Mouse (Mus musculus) adrenal gland, postnatal 14 days (tissue): ENCODE measurements around the gene Lyrm1. TPM values are rescaled to one million over a fixed set of nuclear protein-coding genes. Genes with fewer than 3 reads are reported as not detected.

Experiments
- DNase-seq: peaks from one replicate; pipeline ENCODE4 v3.0.0; 2021; ENCODE audit warnings: mixed read lengths
- total RNA-seq: library from RNA; stranded (reverse); gene quantifications from 2 replicates; pipeline ENCODE4 v1.2.3, GENCODE M21; 2021

Lyrm1 gene
- total RNA-seq, 1 experiment from 2014 or later: 11.9 TPM

DNA sequence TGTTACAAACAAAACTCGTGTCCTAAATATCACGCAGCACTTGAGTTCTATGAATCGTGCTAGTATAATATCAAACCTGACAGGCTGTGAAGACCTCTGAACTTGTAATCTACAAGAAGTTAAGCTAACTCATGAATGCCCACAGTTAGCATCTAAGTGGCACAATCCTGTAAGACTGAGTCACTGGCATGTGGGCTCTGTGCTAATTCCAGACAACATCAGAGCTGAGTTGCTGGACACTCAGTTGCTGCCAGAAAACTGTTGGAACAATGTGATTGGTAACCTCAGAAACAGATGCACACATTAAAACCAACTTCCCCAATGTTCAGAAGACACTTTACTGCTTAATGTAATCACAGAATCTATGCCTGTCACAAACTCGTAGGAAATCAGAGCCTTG lies 7.8 kb upstream of the Lyrm1 start:
- DNase-seq: no peak

GRCm38 (mm10) chr7:119892198-119892597 lies 3.5 kb upstream of the Lyrm1 start:
- no peak for DNase-seq

- DNase-seq: no peak
Measured at GRCm38 (mm10) chr7:119892742-119893141, 2.9 kb upstream of the Lyrm1 start.

DNA sequence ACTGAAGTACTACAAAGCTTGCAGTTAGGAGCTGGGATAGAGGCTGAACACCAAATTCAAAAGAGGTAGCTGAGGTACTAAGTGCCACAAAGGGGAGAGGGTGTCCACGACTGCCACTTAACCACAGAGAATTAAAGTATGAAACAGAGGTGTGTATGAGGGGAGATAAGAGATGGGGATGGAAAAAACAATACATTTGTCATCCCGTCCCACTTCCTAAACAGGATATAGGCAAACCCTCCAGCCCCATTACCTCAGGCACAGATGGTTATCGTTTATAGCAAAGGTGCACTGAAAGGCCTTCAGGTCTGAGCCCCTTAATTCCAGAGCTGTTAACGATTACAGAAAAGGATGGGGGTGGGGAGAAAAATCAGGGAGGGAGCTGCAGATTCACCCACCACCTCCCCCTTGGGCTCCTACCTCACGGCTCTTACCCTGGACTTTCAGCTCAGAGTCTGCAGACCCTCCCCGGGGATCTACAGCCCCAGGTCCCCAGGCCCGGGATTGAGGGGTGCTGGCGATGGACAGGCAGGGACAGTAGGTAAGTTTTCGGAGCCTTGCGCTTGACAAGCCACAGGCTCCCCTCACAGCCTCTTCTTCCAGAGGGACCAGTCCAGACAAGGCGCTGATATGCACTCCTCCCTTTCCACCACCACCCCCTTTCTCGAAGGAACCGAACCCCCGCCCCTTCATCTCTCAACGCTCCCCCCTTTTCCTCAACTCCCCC lies 680 bp upstream of the Lyrm1 start:
- no peak for DNase-seq

DNA sequence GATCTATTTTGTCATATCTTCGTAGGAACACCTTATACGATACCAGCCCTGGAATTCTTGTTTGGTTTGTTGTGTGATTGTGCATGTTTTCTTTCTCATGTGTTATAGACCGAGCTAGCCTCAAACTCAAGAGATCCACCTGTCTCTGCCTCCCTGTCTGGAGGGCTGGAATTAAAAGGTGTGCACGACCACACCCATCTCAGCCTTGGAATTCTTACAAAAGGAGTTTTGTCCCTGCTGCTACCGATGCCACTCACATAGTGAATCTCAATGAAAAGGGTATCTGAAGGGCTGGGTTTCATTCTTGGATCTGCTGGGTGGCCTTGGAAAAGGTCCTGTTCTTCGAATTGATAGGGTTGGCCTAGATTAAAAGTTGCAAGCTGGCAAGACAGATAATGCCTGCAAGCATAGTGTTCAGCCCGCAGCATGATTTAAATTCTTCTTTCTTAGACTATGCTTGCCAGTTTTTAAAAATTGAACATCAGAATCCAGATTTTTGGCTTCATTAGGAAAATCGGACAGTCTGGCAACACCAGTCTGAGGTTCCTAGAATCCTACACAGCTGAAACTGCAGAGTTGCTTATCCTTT lies 2.0 kb downstream of the Lyrm1 start:
- no peak for DNase-seq

DNA sequence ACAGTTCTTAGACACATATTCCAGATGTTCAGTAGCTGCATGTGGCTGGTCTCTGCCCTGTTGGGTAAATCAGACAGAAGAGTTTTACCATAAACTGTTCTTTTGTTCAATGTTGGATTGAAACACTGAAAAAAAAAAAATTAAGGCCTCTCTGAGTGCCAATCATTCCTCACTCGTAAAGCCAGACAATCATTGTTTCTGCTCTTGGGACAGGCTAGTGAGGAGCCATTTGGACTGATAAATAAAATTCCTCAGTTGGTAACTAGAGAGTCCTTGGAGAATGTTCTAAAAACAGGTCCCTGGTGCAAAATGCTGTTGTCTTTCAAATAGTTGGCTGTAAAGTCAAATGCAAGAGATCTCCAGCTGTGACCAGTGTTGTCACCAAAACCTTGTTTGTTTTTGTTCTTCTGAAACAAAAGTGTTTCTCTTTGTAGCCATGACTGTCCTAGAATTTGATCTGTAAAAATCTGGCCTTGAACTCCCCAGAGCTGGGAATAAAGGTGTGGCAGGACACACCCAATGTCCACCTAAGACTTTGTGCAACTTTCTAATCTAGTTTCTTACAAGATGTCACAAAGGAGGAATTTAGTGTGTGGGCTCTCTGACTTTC lies 2.7 kb downstream of the Lyrm1 start:
- no peak for DNase-seq

GRCm38 (mm10) chr7:119899386-119900057 lies 3.9 kb downstream of the Lyrm1 start:
- no peak for DNase-seq

- no peak for DNase-seq
Measured at GRCm38 (mm10) chr7:119906523-119907215, 11.0 kb downstream of the Lyrm1 start.

GRCm38 (mm10) chr7:119911727-119912126 lies 16.1 kb downstream of the Lyrm1 start:
- DNase-seq: no peak

DNA sequence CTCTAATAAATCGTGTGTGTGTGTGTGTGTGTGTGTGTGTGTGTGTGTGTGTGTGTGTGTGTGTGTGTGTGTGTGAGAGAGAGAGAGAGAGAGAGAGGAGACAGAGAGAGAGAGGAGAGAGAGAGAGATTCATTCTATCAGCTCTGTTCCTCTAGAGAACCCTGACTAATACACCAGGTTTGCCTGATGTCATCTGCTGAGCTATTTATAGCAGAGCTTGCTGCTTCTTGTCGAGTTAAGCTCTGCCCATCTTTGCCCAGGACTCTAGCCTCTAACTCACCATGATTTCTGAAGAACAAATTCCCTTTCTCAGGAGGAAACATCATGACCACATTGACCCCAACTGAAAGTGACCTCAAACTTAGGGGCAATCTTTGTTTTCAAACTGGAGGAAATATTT lies 24.8 kb downstream of the Lyrm1 start:
- DNase-seq: no peak

DNA sequence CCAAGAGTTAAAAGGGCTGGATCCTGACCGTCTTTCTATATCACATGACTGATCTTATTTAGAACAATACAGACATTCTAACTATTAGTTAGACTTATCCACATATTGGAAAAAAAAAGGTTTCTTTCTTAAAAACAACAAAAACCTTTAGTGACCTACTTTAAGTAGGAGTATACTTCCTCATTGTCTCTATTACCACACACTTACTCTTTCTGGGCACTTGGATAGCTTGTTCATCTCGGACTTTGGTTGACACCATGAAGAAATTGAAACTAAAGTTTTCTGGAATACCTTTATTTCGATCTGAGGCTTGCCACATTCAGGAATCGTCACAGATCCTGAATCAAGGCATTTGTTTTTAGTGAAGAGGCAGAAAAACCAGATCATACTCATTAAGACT lies 25.4 kb downstream of the Lyrm1 start:
- DNase-seq: no peak

- DNase-seq: peak; percentile 10
Measured at GRCm38 (mm10) chr7:119928783-119929440, 33.3 kb downstream of the Lyrm1 start.

GRCm38 (mm10) chr7:119936321-119936720 lies 40.7 kb downstream of the Lyrm1 start:
- no peak for DNase-seq

DNA sequence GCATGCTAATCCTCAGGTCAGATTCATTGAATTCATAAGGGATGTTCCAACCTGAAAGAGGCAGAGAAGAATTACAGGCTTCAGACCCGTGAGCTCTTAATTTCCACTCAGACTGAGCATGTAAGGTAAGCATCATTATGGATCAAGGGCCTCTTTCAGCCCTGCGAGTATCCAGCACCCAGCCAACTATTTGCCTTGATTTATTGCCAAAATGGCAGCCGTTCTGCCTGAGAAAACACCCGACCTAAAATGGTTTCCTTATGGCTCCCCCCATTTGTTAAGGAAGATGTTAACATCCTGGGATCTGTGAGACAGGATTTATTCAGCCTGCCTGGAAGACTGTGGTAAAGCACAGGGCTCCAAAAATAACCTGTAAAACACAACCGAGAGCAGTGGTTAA lies 41.4 kb downstream of the Lyrm1 start:
- DNase-seq: no peak

DNA sequence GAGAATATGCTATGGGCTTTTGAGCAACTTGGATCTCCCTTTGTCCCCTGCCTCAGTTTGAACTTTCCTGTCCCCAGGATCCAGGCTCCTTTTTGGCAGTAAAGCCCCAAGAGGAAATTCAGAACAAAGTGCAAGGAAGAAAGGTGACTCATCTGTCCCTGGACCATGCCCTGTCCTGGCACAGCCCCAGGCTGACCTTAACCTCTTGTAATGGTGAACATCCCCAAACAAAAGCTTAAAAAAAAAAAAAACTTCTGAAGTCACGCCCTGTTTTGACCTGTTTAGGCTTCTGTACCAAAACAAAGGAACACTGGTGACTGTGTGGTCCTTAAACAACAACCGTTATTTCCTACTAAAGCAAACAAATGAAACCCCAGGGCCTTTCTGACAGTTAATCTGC lies 45.9 kb downstream of the Lyrm1 start:
- peak; percentile 71 for DNase-seq

DNA sequence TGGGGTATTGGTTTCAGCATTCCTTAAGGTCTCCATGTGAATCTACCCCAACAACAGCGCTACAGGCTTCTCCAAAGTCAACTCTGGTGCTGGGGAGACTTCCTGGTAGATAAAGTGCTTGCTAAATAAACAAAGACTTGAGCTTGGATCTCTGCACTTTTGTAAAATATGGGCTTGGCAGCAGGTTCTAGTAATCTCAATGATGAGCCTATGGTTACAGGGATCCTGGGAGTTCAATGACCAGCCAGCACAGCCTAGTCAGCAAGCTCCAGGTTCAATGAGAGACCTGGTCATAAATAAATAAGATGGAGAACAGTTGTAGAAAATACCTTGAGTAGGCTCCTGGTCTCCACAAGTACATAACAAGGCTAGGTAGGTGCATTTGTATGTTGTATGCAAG lies 58.4 kb downstream of the Lyrm1 start:
- no peak for DNase-seq

- DNase-seq: no peak
Measured at GRCm38 (mm10) chr7:119957421-119957820, 61.8 kb downstream of the Lyrm1 start.

GRCm38 (mm10) chr7:119959091-119959490 lies 63.4 kb downstream of the Lyrm1 start:
- peak; percentile 29 for DNase-seq

GRCm38 (mm10) chr7:119959491-119959890 lies 63.8 kb downstream of the Lyrm1 start:
- no peak for DNase-seq

DNA sequence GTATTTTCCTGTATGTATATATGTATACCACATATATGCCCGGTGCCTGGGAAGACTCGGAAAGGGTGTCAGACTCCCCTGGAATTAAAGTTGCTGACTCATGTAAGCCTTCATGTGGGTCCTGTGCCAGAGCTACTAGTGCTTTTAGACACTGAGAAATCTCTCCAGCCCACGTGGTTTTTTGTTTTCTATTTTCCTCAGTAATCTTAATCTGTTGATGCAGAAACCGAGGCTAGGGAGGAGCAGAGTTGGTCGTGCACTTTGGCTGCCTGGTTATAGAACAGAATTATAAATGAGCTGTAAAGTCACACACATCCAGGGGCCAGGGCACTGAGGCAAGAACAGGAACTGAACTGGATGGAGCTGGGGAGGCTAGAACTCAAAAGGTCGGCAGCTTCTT lies 64.3 kb downstream of the Lyrm1 start:
- DNase-seq: no peak

- DNase-seq: peak; percentile 57
Measured at GRCm38 (mm10) chr7:119960546-119960945, 64.9 kb downstream of the Lyrm1 start.

GRCm38 (mm10) chr7:119961107-119961506 lies 65.4 kb downstream of the Lyrm1 start:
- DNase-seq: peak; percentile 80
